10 mouse cellular contexts compared by ENCODE assay signal in genomic region chr15:100089645-100090053, GRCm38 (mm10). TPM values are rescaled to one million over a fixed set of nuclear protein-coding genes. Genes with fewer than 3 reads are reported as not detected.
DNase-seq lines count a peak whose midpoint lies in the region; ATAC-seq and TF ChIP-seq lines count a peak whose summit lies in the region.
"Had no signal": no experiment of that assay in that cellular context is flagged by ENCODE, and none has a peak within 500 bp of the region (broad histone marks: within the 10 kb centered on the region; RNA-seq: fewer than 3 reads in every experiment).

No protein-coding gene starts in this region.

- H3K4me1 ChIP-seq in hindbrain, embryonic 16.5 days (ENCODE audit: control insufficient read depth, insufficient read depth, low read depth, low read length) = peaks cover 23% of the 10 kb centered on the region
- peaks cover 8% of the 10 kb centered on the region; the same call in 1 of the 2 replicates for H3K4me1 ChIP-seq in lung, embryonic 14.5 days (ENCODE audit: insufficient read depth)

- no peaks in the 10 kb centered on the region for H3K36me3 ChIP-seq in hindbrain, embryonic 16.5 days (ENCODE audit: control insufficient read depth, insufficient read depth, low read length)
- H3K36me3 ChIP-seq in lung, embryonic 14.5 days (ENCODE audit: insufficient read depth) = no peaks in the 10 kb centered on the region

- 20% methylated on average over 8 of the region's 8 CpGs for WGBS in hindbrain, embryonic 16.5 days
- WGBS in lung, embryonic 14.5 days = 34% methylated on average over 8 of the region's 8 CpGs

- no peaks in the 10 kb centered on the region for H3K27me3 ChIP-seq in hindbrain, embryonic 16.5 days (replicated peaks; ENCODE audit: control insufficient read depth, insufficient read depth, low read length)
- H3K27me3 ChIP-seq in lung, embryonic 14.5 days (ENCODE audit: insufficient read depth, low read length) = no peaks in the 10 kb centered on the region

- H3K9me3 ChIP-seq in hindbrain, embryonic 16.5 days (ENCODE audit: control insufficient read depth, low read length) = no peaks in the 10 kb centered on the region
- H3K9me3 ChIP-seq in lung, embryonic 14.5 days (ENCODE audit: low read depth, low read length) = no peaks in the 10 kb centered on the region
- H3K9me3 ChIP-seq: G1E had no signal

- no peak overlapping the region for H3K9ac ChIP-seq in hindbrain, embryonic 16.5 days (ENCODE audit: low read depth, low read length)
- no peak overlapping the region for H3K9ac ChIP-seq in lung, embryonic 14.5 days
- H3K9ac ChIP-seq: liver, embryonic 14.5 days had no signal

- peak overlapping the region; percentile 24; the same call in 1 of the 2 replicates for H3K4me2 ChIP-seq in hindbrain, embryonic 16.5 days (ENCODE audit: low read length)
- peak overlapping the region; percentile 33; the same call in 1 of the 2 replicates for H3K4me2 ChIP-seq in lung, embryonic 14.5 days

- peak overlapping the region; percentile 26; the same call in 1 of the 2 replicates for H3K27ac ChIP-seq in hindbrain, embryonic 16.5 days (ENCODE audit: low read depth, low read length)
- H3K27ac ChIP-seq in lung, embryonic 14.5 days (ENCODE audit: low read depth) = peak overlapping the region; percentile 82
- H3K27ac ChIP-seq: liver, embryonic 14.5 days had no signal

- no peak for DNase-seq in frontal cortex, postnatal 14 days (ENCODE audit: low spot score in 2 of 2)
- DNase-seq in adipocyte (ENCODE audit: low spot score) = peak; percentile 39
- peak; percentile 83 for DNase-seq in lung, embryonic 14.5 days
- peak; percentile 28 for DNase-seq in retina, postnatal 7 days (ENCODE audit: low read depth, low spot score)
- DNase-seq in cerebellum, postnatal 10 days = no peak
- no peak for DNase-seq in frontal cortex, postnatal 36 days (ENCODE audit: low spot score in 2 of 2)

- TF ChIP-seq CTCF in lung, embryonic 14.5 days (IDR thresholded peaks at IDR 0.05; ENCODE audit: low read depth) = peak; percentile 63

- no peak overlapping the region for H3K4me3 ChIP-seq in hindbrain, embryonic 16.5 days (ENCODE audit: low read length)
- no peak overlapping the region for H3K4me3 ChIP-seq in lung, embryonic 14.5 days (ENCODE audit: low read depth, low read length)

- peak; percentile 38 for ATAC-seq in frontal cortex, adult (ENCODE audit: low TSS enrichment)
- peak; percentile 71 for ATAC-seq in hindbrain, embryonic 16.5 days
- peak; percentile 93 for ATAC-seq in lung, embryonic 14.5 days (ENCODE audit: insufficient read depth)

RNA-seq across cellular contexts. Expression of gene Dip2b, which starts 51.2 kb away (rescaled TPM):
- polyA plus RNA-seq in hindbrain, embryonic 16.5 days (2015; fragmentation: Nextera tagmentation; extraction: Ambion mirVana) = 12.4 and 16.4 TPM in 2 replicates
- polyA plus RNA-seq in lung, embryonic 14.5 days (2014; fragmentation: Nextera tagmentation; extraction: Ambion mirVana) = 16.4 and 18.1 TPM in 2 replicates

Comparison
In these comparisons a context has a peak if more than half of its experiments do, and no peak if none do; other contexts are left out.
1. ATAC-seq: peak in every context shown above with its lines; median percentile 93 in lung, embryonic 14.5 days; 71 in hindbrain, embryonic 16.5 days; 38 in frontal cortex, adult.
2. DNase-seq: peak in adipocyte (single experiment), lung, embryonic 14.5 days (single experiment) and retina, postnatal 7 days (single experiment); none in frontal cortex, postnatal 14 days (0 of 2), cerebellum, postnatal 10 days (0 of 2) and frontal cortex, postnatal 36 days (0 of 2).